Mouse (Mus musculus): ENCODE measurements at regions not wholly inside any gene's neighbourhood (a gene's known extent, or its start where the extent isn't known, plus 50 kb on each side); places are given as distances from the start of the nearest gene placed in this dataset.
A peak's percentile ranks its signal among the peaks of the same experiment; 100 is the strongest.

GRCm38 (mm10) chr5:84934369-84934768 is 517.2 kb upstream of the Epha5 start:
- no peaks in the 10 kb centered on the region for H3K27me3 ChIP-seq (ENCODE audit: control insufficient read depth, insufficient read depth, low read length)
- H3K9me3 ChIP-seq (ENCODE audit: control insufficient read depth, low read length), result no peaks in the 10 kb centered on the region
- no peaks in the 10 kb centered on the region for H3K36me3 ChIP-seq (ENCODE audit: control insufficient read depth, insufficient read depth, low read length)
- WGBS, result 93% methylated on average over 1 of the region's 1 CpGs
- no peak overlapping the region for H3K27ac ChIP-seq (ENCODE audit: low read depth, low read length)
- no peak for DNase-seq (ENCODE audit: low spot score)
- no peak overlapping the region for H3K9ac ChIP-seq (ENCODE audit: low read length)
- no peak overlapping the region for H3K4me2 ChIP-seq (ENCODE audit: low read depth, low read length, severe bottlenecking)
- no peak overlapping the region for H3K4me3 ChIP-seq (ENCODE audit: low read depth, low read length)
- H3K4me1 ChIP-seq (replicated peaks; ENCODE audit: control insufficient read depth, insufficient read depth, low read length), result no peaks in the 10 kb centered on the region
- no peak for ATAC-seq (replicated peaks; ENCODE audit: low FRiP score)

GRCm38 (mm10) chr5:84917631-84918292 is 500.6 kb upstream of the Epha5 start:
- 83% methylated on average over 1 of the region's 1 CpGs for WGBS
- H3K9me3 ChIP-seq (ENCODE audit: control insufficient read depth, low read length), result no peaks in the 10 kb centered on the region
- H3K4me1 ChIP-seq (replicated peaks; ENCODE audit: control insufficient read depth, insufficient read depth, low read length), result no peaks in the 10 kb centered on the region
- H3K9ac ChIP-seq (ENCODE audit: low read length), result no peak overlapping the region
- no peak overlapping the region for H3K4me3 ChIP-seq (ENCODE audit: low read depth, low read length)
- no peaks in the 10 kb centered on the region for H3K27me3 ChIP-seq (ENCODE audit: control insufficient read depth, insufficient read depth, low read length)
- no peak overlapping the region for H3K27ac ChIP-seq (ENCODE audit: low read depth, low read length)
- ATAC-seq (replicated peaks; ENCODE audit: low FRiP score) (no peak), DNase-seq (ENCODE audit: low spot score) (no peak)
- H3K4me2 ChIP-seq (ENCODE audit: low read depth, low read length, severe bottlenecking), result no peak overlapping the region
- H3K36me3 ChIP-seq (ENCODE audit: control insufficient read depth, insufficient read depth, low read length), result no peaks in the 10 kb centered on the region

- Histone ChIP-seq H3K36me3 (ENCODE audit: control insufficient read depth, insufficient read depth, low read length) (no peaks in the 10 kb centered on the region), H3K9me3 (ENCODE audit: control insufficient read depth, low read length) (no peaks in the 10 kb centered on the region), H3K4me2 (ENCODE audit: low read depth, low read length, severe bottlenecking) (no peak overlapping the region), H3K4me3 (ENCODE audit: low read depth, low read length) (no peak overlapping the region), H3K4me1 (replicated peaks; ENCODE audit: control insufficient read depth, insufficient read depth, low read length) (no peaks in the 10 kb centered on the region), H3K9ac (ENCODE audit: low read length) (no peak overlapping the region), H3K27ac (ENCODE audit: low read depth, low read length) (no peak overlapping the region), H3K27me3 (ENCODE audit: control insufficient read depth, insufficient read depth, low read length) (no peaks in the 10 kb centered on the region)
- no peak for DNase-seq (ENCODE audit: low spot score)
- ATAC-seq (replicated peaks; ENCODE audit: low FRiP score), result no peak
- WGBS, result 34% methylated on average over 4 of the region's 4 CpGs
Observed at GRCm38 (mm10) chr5:84901669-84902068, 484.5 kb upstream of the Epha5 start.

GRCm38 (mm10) chr5:84897535-84897934 is 480.4 kb upstream of the Epha5 start:
- DNase-seq (ENCODE audit: low spot score), result no peak

GRCm38 (mm10) chr5:84853622-84854021 is 436.4 kb upstream of the Epha5 start:
- no peak overlapping the region for H3K4me2 ChIP-seq (ENCODE audit: low read depth, low read length, severe bottlenecking)
- no peaks in the 10 kb centered on the region for H3K27me3 ChIP-seq (ENCODE audit: control insufficient read depth, insufficient read depth, low read length)
- no peak for ATAC-seq (replicated peaks; ENCODE audit: low FRiP score)
- no peak for DNase-seq (ENCODE audit: low spot score)
- H3K4me1 ChIP-seq (replicated peaks; ENCODE audit: control insufficient read depth, insufficient read depth, low read length), result no peaks in the 10 kb centered on the region
- H3K27ac ChIP-seq (ENCODE audit: low read depth, low read length), result no peak overlapping the region
- no peaks in the 10 kb centered on the region for H3K9me3 ChIP-seq (ENCODE audit: control insufficient read depth, low read length)
- no peaks in the 10 kb centered on the region for H3K36me3 ChIP-seq (ENCODE audit: control insufficient read depth, insufficient read depth, low read length)
- H3K4me3 ChIP-seq (ENCODE audit: low read depth, low read length), result no peak overlapping the region
- WGBS, result 71% methylated on average over 1 of the region's 1 CpGs
- no peak overlapping the region for H3K9ac ChIP-seq (ENCODE audit: low read length)

More at GRCm38 (mm10) chr5:84897535-84897934, 480.4 kb upstream of the Epha5 start:
- Histone ChIP-seq H3K27ac (ENCODE audit: low read depth, low read length) (no peak overlapping the region), H3K27me3 (ENCODE audit: control insufficient read depth, insufficient read depth, low read length) (no peaks in the 10 kb centered on the region), H3K4me2 (ENCODE audit: low read depth, low read length, severe bottlenecking) (no peak overlapping the region), H3K9ac (ENCODE audit: low read length) (no peak overlapping the region), H3K36me3 (ENCODE audit: control insufficient read depth, insufficient read depth, low read length) (no peaks in the 10 kb centered on the region), H3K4me1 (replicated peaks; ENCODE audit: control insufficient read depth, insufficient read depth, low read length) (no peaks in the 10 kb centered on the region), H3K4me3 (ENCODE audit: low read depth, low read length) (no peak overlapping the region), H3K9me3 (ENCODE audit: control insufficient read depth, low read length) (no peaks in the 10 kb centered on the region)
- WGBS, result 91% methylated on average over 1 of the region's 1 CpGs
- ATAC-seq (replicated peaks; ENCODE audit: low FRiP score), result no peak

GRCm38 (mm10) chr5:84849175-84849574 is 432.0 kb upstream of the Epha5 start:
- H3K9ac ChIP-seq (ENCODE audit: low read length), result no peak overlapping the region
- H3K27me3 ChIP-seq (ENCODE audit: control insufficient read depth, insufficient read depth, low read length), result no peaks in the 10 kb centered on the region
- H3K27ac ChIP-seq (ENCODE audit: low read depth, low read length), result peak overlapping the region; percentile 37; the same call in 1 of the 2 replicates
- no peak overlapping the region for H3K4me2 ChIP-seq (ENCODE audit: low read depth, low read length, severe bottlenecking)
- DNase-seq (ENCODE audit: low spot score) (no peak), ATAC-seq (replicated peaks; ENCODE audit: low FRiP score) (0 out of 2 replicates have a peak, but pooled peaks have one; percentile 34)
- no peak overlapping the region for H3K4me3 ChIP-seq (ENCODE audit: low read depth, low read length)
- no peaks in the 10 kb centered on the region for H3K36me3 ChIP-seq (ENCODE audit: control insufficient read depth, insufficient read depth, low read length)
- H3K4me1 ChIP-seq (replicated peaks; ENCODE audit: control insufficient read depth, insufficient read depth, low read length), result no peaks in the 10 kb centered on the region
- H3K9me3 ChIP-seq (ENCODE audit: control insufficient read depth, low read length), result no peaks in the 10 kb centered on the region

GRCm38 (mm10) chr5:84848765-84849164 is 431.6 kb upstream of the Epha5 start:
- H3K4me1 ChIP-seq (replicated peaks; ENCODE audit: control insufficient read depth, insufficient read depth, low read length), result no peaks in the 10 kb centered on the region
- DNase-seq (ENCODE audit: low spot score) (no peak), ATAC-seq (replicated peaks; ENCODE audit: low FRiP score) (peak; percentile 95)
- H3K27me3 ChIP-seq (ENCODE audit: control insufficient read depth, insufficient read depth, low read length), result no peaks in the 10 kb centered on the region
- peak overlapping the region; percentile 37; the same call in 1 of the 2 replicates for H3K27ac ChIP-seq (ENCODE audit: low read depth, low read length)
- H3K4me3 ChIP-seq (ENCODE audit: low read depth, low read length), result no peak overlapping the region
- no peak overlapping the region for H3K4me2 ChIP-seq (ENCODE audit: low read depth, low read length, severe bottlenecking)
- H3K9me3 ChIP-seq (ENCODE audit: control insufficient read depth, low read length), result no peaks in the 10 kb centered on the region
- H3K9ac ChIP-seq (ENCODE audit: low read length), result no peak overlapping the region
- no peaks in the 10 kb centered on the region for H3K36me3 ChIP-seq (ENCODE audit: control insufficient read depth, insufficient read depth, low read length)
- WGBS, result 26% methylated on average over 2 of the region's 2 CpGs

- Histone ChIP-seq H3K4me1 (replicated peaks; ENCODE audit: control insufficient read depth, insufficient read depth, low read length) (no peaks in the 10 kb centered on the region), H3K4me2 (ENCODE audit: low read depth, low read length, severe bottlenecking) (no peak overlapping the region), H3K4me3 (ENCODE audit: low read depth, low read length) (no peak overlapping the region), H3K9me3 (ENCODE audit: control insufficient read depth, low read length) (no peaks in the 10 kb centered on the region), H3K27me3 (ENCODE audit: control insufficient read depth, insufficient read depth, low read length) (no peaks in the 10 kb centered on the region), H3K36me3 (ENCODE audit: control insufficient read depth, insufficient read depth, low read length) (no peaks in the 10 kb centered on the region), H3K27ac (ENCODE audit: low read depth, low read length) (no peak overlapping the region), H3K9ac (ENCODE audit: low read length) (no peak overlapping the region)
- peak; percentile 95 for ATAC-seq (replicated peaks; ENCODE audit: low FRiP score)
- DNase-seq (ENCODE audit: low spot score), result peak; percentile 56
- WGBS, result 11% methylated on average over 2 of the region's 2 CpGs
Observed at GRCm38 (mm10) chr5:84811460-84811859, 394.3 kb upstream of the Epha5 start.

- peak; percentile 64 for ATAC-seq (replicated peaks; ENCODE audit: low FRiP score)
- no peak overlapping the region for H3K9ac ChIP-seq (ENCODE audit: low read length)
- no peaks in the 10 kb centered on the region for H3K4me1 ChIP-seq (replicated peaks; ENCODE audit: control insufficient read depth, insufficient read depth, low read length)
- H3K4me2 ChIP-seq (ENCODE audit: low read depth, low read length, severe bottlenecking), result no peak overlapping the region
- DNase-seq (ENCODE audit: low spot score), result no peak
- H3K27ac ChIP-seq (ENCODE audit: low read depth, low read length), result no peak overlapping the region
- WGBS, result 36% methylated on average over 3 of the region's 3 CpGs
- no peak overlapping the region for H3K4me3 ChIP-seq (ENCODE audit: low read depth, low read length)
- H3K27me3 ChIP-seq (ENCODE audit: control insufficient read depth, insufficient read depth, low read length), result no peaks in the 10 kb centered on the region
- no peaks in the 10 kb centered on the region for H3K36me3 ChIP-seq (ENCODE audit: control insufficient read depth, insufficient read depth, low read length)
- H3K9me3 ChIP-seq (ENCODE audit: control insufficient read depth, low read length), result no peaks in the 10 kb centered on the region
Observed at GRCm38 (mm10) chr5:84810844-84811243, 393.7 kb upstream of the Epha5 start.
